Mouse (Mus musculus) left cerebral cortex, adult 9 months (tissue): ENCODE data around the gene Dytn.
"Not testable (repeated sequence)": the region's sequence is repeated elsewhere in the genome, so short reads cannot be mapped to it uniquely, and the experiment has no call there.

Experiments used
- DNase-seq, 2 experiments: peaks; one replicate each; pipeline ENCODE4 v3.0.0; 2022; ENCODE audit warnings: low spot score in 2 of 2

Dytn gene

GRCm38 (mm10) chr1:63686827-63687226, at the start of gene Dytn:
Gene Dytn, minus strand, starts transcription at chr1:63686927.
- no peak for DNase-seq

- peak; percentile 75 to 95 for DNase-seq
Measured at GRCm38 (mm10) chr1:63730240-63730771, 43.6 kb upstream of the Dytn start, which contains the start of the genes Mdh1b and Fastkd2. Gene Mdh1b, minus strand, starts transcription at chr1:63730318. Gene Fastkd2, plus strand, starts transcription at chr1:63730614.

- DNase-seq = no peak
Measured at GRCm38 (mm10) chr1:63729796-63730195, 43.1 kb upstream of the Dytn start.

- DNase-seq = peak; percentile 28 to 30
Measured at GRCm38 (mm10) chr1:63720161-63720560, 33.4 kb upstream of the Dytn start.

GRCm38 (mm10) chr1:63708876-63709275, 22.1 kb upstream of the Dytn start:
- DNase-seq = no peak

- no peak for DNase-seq
Measured at GRCm38 (mm10) chr1:63705733-63706132, 19.0 kb upstream of the Dytn start.

- no peak for DNase-seq
Measured at GRCm38 (mm10) chr1:63696861-63697260, 10.1 kb upstream of the Dytn start.

GRCm38 (mm10) chr1:63675975-63676374, 10.8 kb downstream of the Dytn start:
- no peak for DNase-seq

- peak in 1 of 2 experiments; percentile 7 for DNase-seq
Measured at GRCm38 (mm10) chr1:63668852-63669160, 17.9 kb downstream of the Dytn start.

- no peak for DNase-seq
Measured at GRCm38 (mm10) chr1:63667949-63668851, 18.5 kb downstream of the Dytn start.

- no peak for DNase-seq
Measured at GRCm38 (mm10) chr1:63667201-63667948, 19.4 kb downstream of the Dytn start.

GRCm38 (mm10) chr1:63666089-63666488, 20.6 kb downstream of the Dytn start:
- DNase-seq = no peak

- peak in 1 of 2 experiments; percentile 50 for DNase-seq
Measured at GRCm38 (mm10) chr1:63659591-63659990, 27.1 kb downstream of the Dytn start.

GRCm38 (mm10) chr1:63658016-63658415, 28.7 kb downstream of the Dytn start:
- DNase-seq = peak in 1 of 2 experiments; percentile 68

- no peak for DNase-seq
Measured at GRCm38 (mm10) chr1:63639921-63640320, 46.8 kb downstream of the Dytn start.

GRCm38 (mm10) chr1:63630390-63630789, 56.3 kb downstream of the Dytn start:
- DNase-seq = not testable (repeated sequence)

- no peak for DNase-seq
Measured at GRCm38 (mm10) chr1:63628211-63628610, 58.5 kb downstream of the Dytn start.

- no peak for DNase-seq
Measured at GRCm38 (mm10) chr1:63615668-63616067, 71.1 kb downstream of the Dytn start, which contains the start of gene Gm39653. Gene Gm39653, plus strand, starts transcription at chr1:63615968.

- DNase-seq = no peak
Measured at GRCm38 (mm10) chr1:63614594-63614993, 72.1 kb downstream of the Dytn start.

GRCm38 (mm10) chr1:63609613-63610012, 77.1 kb downstream of the Dytn start:
- DNase-seq = no peak

GRCm38 (mm10) chr1:63603870-63604500, 82.7 kb downstream of the Dytn start:
- no peak for DNase-seq

- no peak for DNase-seq
Measured at GRCm38 (mm10) chr1:63586869-63587268, 99.9 kb downstream of the Dytn start.
